Mouse (Mus musculus): ENCODE measurements around the gene Tmem135. TPM values are rescaled to one million over a fixed set of nuclear protein-coding genes. Genes with fewer than 3 reads are reported as not detected.
A peak's percentile ranks its signal among the peaks of the same experiment; 100 is the strongest.

Tmem135 gene
- total and polyA plus RNA-seq, 3 experiments, result 7.4 to 33.9 TPM; not detected in 1

- H3K9ac ChIP-seq (ENCODE audit: control insufficient read depth, low read depth, low read length, poor library complexity, severe bottlenecking), result no peak overlapping the region
- H3K36me3 ChIP-seq (ENCODE audit: control insufficient read depth in 1 of 2, insufficient read depth in 2 of 2, low read length in 2 of 2), result peaks cover 0 to 28% of the 10 kb centered on the region in 2 experiments; a peak in 2 of 4 replicates
- H3K27me3 ChIP-seq (ENCODE audit: control insufficient read depth in 1 of 2, insufficient read depth in 2 of 2, low read length in 2 of 2), result no peaks in the 10 kb centered on the region
- DNase-seq (ENCODE audit: low read depth, low spot score), result no peak
- peaks cover 18 to 47% of the 10 kb centered on the region in 2 experiments for H3K4me1 ChIP-seq (ENCODE audit: control insufficient read depth in 1 of 2, insufficient read depth in 2 of 2, low read length in 2 of 2)
- H3K27ac ChIP-seq (ENCODE audit: control insufficient read depth, low read depth, low read length), result no peak overlapping the region
- H3K79me2 ChIP-seq (ENCODE audit: control insufficient read depth, insufficient read depth, low read length, poor library complexity), result no peaks in the 10 kb centered on the region
- no peaks in the 10 kb centered on the region for H3K9me3 ChIP-seq (replicated peaks; ENCODE audit: insufficient read depth, low read length)
- TF ChIP-seq USF2 (IDR thresholded peaks at IDR 0.05; ENCODE audit: borderline replicate concordance in 1 of 2, insufficient read depth in 1 of 2, low read depth in 1 of 2, low read length in 2 of 2) (no peak), ZMIZ1 (IDR thresholded peaks at IDR 0.05; ENCODE audit: low read depth, low read length) (no peak), JUND (IDR thresholded peaks at IDR 0.05; ENCODE audit: low read depth, low read length) (no peak), POLR2AphosphoS5 (IDR thresholded peaks at IDR 0.05; ENCODE audit: borderline replicate concordance, low read depth, low read length) (no peak), HCFC1 (IDR thresholded peaks at IDR 0.05; ENCODE audit: low read depth, low read length) (no peak), RCOR1 (IDR thresholded peaks at IDR 0.05; ENCODE audit: low read depth, low read length) (no peak)
- no peak overlapping the region for H3K4me3 ChIP-seq (ENCODE audit: control insufficient read depth in 1 of 2, insufficient read depth in 1 of 2, low read depth in 2 of 2, low read length in 2 of 2)
Observed at GRCm38 (mm10) chr7:89412094-89412493, 8.1 kb upstream of the Tmem135 start.

- H3K27ac ChIP-seq (ENCODE audit: control insufficient read depth, low read depth, low read length), result peak overlapping the region; percentile 18; the same call in 1 of the 2 replicates
- no peak overlapping the region for H3K4me3 ChIP-seq (ENCODE audit: control insufficient read depth in 1 of 2, insufficient read depth in 1 of 2, low read depth in 2 of 2, low read length in 2 of 2)
- H3K79me2 ChIP-seq (ENCODE audit: control insufficient read depth, insufficient read depth, low read length, poor library complexity), result no peaks in the 10 kb centered on the region
- H3K9me3 ChIP-seq (replicated peaks; ENCODE audit: insufficient read depth, low read length), result no peaks in the 10 kb centered on the region
- no peaks in the 10 kb centered on the region for H3K27me3 ChIP-seq (ENCODE audit: control insufficient read depth in 1 of 2, insufficient read depth in 2 of 2, low read length in 2 of 2)
- peak; percentile 65 for DNase-seq (ENCODE audit: low read depth, low spot score)
- H3K36me3 ChIP-seq (ENCODE audit: control insufficient read depth in 1 of 2, insufficient read depth in 2 of 2, low read length in 2 of 2), result peaks cover 0 to 28% of the 10 kb centered on the region in 2 experiments; a peak in 2 of 4 replicates
- TF ChIP-seq RCOR1 (IDR thresholded peaks at IDR 0.05; ENCODE audit: low read depth, low read length) (no peak), ETS1 (IDR thresholded peaks at IDR 0.05; ENCODE audit: low read depth, low read length) (peak; percentile 77), GATA1 (IDR thresholded peaks at IDR 0.05; ENCODE audit: low read depth, low read length) (peak; percentile 50; the same call in 1 of the 2 replicates), EP300 (IDR thresholded peaks at IDR 0.05; ENCODE audit: low read depth in 1 of 2, low read length in 2 of 2) (peak in 1 of 2 experiments; percentile 43; a peak in 2 of 4 replicates), ZMIZ1 (IDR thresholded peaks at IDR 0.05; ENCODE audit: low read depth, low read length) (no peak), ELF1 (IDR thresholded peaks at IDR 0.05; ENCODE audit: low read depth, low read length) (peak; percentile 49; the same call in 1 of the 2 replicates), CTCF (IDR thresholded peaks at IDR 0.05 in 2 of 3, conservative IDR thresholded peaks at IDR 0.05 in 1 of 3; ENCODE audit: control insufficient read depth in 1 of 3, insufficient read depth in 1 of 3, low read depth in 2 of 3, low read length in 3 of 3, poor library complexity in 1 of 3, severe bottlenecking in 1 of 3) (no peak), SIN3A (IDR thresholded peaks at IDR 0.05; ENCODE audit: low read length) (0 out of 2 replicates have a peak, but pooled peaks have one; percentile 33)
- H3K4me1 ChIP-seq (ENCODE audit: control insufficient read depth in 1 of 2, insufficient read depth in 2 of 2, low read length in 2 of 2), result peaks cover 18 to 39% of the 10 kb centered on the region in 2 experiments
- no peak overlapping the region for H3K9ac ChIP-seq (ENCODE audit: control insufficient read depth, low read depth, low read length, poor library complexity, severe bottlenecking)
Observed at GRCm38 (mm10) chr7:89411346-89411745, 7.3 kb upstream of the Tmem135 start.

GRCm38 (mm10) chr7:89410294-89410693 lies 6.3 kb upstream of the Tmem135 start:
- Histone ChIP-seq H3K27me3 (ENCODE audit: control insufficient read depth in 1 of 2, insufficient read depth in 2 of 2, low read length in 2 of 2) (no peaks in the 10 kb centered on the region; a peak in 1 of 4 replicates), H3K9ac (ENCODE audit: control insufficient read depth, low read depth, low read length, poor library complexity, severe bottlenecking) (no peak overlapping the region), H3K4me3 (ENCODE audit: control insufficient read depth in 1 of 2, insufficient read depth in 1 of 2, low read depth in 2 of 2, low read length in 2 of 2) (no peak overlapping the region), H3K79me2 (ENCODE audit: control insufficient read depth, insufficient read depth, low read length, poor library complexity) (no peaks in the 10 kb centered on the region), H3K36me3 (ENCODE audit: control insufficient read depth in 1 of 2, insufficient read depth in 2 of 2, low read length in 2 of 2) (peaks cover 0 to 22% of the 10 kb centered on the region in 2 experiments; a peak in 2 of 4 replicates), H3K9me3 (replicated peaks; ENCODE audit: insufficient read depth, low read length) (no peaks in the 10 kb centered on the region), H3K4me1 (ENCODE audit: control insufficient read depth in 1 of 2, insufficient read depth in 2 of 2, low read length in 2 of 2) (peaks cover 13 to 30% of the 10 kb centered on the region in 2 experiments), H3K27ac (ENCODE audit: control insufficient read depth, low read depth, low read length) (no peak overlapping the region)
- no peak for TF ChIP-seq MAZ (IDR thresholded peaks at IDR 0.05; ENCODE audit: low read depth, low read length)
- no peak for TF ChIP-seq NRF1 (IDR thresholded peaks at IDR 0.05; ENCODE audit: insufficient read depth, low read depth, low read length, poor library complexity, severe bottlenecking)
- no peak for TF ChIP-seq E2F4 (IDR thresholded peaks at IDR 0.05; ENCODE audit: borderline replicate concordance, low read depth, low read length)
- TF ChIP-seq GABPA (IDR thresholded peaks at IDR 0.05; ENCODE audit: low read depth, low read length), result no peak
- TF ChIP-seq ZMIZ1 (IDR thresholded peaks at IDR 0.05; ENCODE audit: low read depth, low read length), result no peak
- no peak for DNase-seq (ENCODE audit: low read depth, low spot score)
